Mouse (Mus musculus) liver, postnatal 0 days (tissue): Measurements from ENCODE around the gene Gps1.

Experiments
- CTCF ChIP-seq: sonication (generic); IDR thresholded peaks from 2 replicates; pipeline ENCODE4 v1.5.1; 2016; ENCODE audit warnings: antibody characterized with exemption, low read depth
- EP300 ChIP-seq: IDR thresholded peaks from 2 replicates; pipeline ENCODE4 v1.6.1; 2016; ENCODE audit warnings: antibody characterized with exemption, low read depth, mild to moderate bottlenecking

DNA sequence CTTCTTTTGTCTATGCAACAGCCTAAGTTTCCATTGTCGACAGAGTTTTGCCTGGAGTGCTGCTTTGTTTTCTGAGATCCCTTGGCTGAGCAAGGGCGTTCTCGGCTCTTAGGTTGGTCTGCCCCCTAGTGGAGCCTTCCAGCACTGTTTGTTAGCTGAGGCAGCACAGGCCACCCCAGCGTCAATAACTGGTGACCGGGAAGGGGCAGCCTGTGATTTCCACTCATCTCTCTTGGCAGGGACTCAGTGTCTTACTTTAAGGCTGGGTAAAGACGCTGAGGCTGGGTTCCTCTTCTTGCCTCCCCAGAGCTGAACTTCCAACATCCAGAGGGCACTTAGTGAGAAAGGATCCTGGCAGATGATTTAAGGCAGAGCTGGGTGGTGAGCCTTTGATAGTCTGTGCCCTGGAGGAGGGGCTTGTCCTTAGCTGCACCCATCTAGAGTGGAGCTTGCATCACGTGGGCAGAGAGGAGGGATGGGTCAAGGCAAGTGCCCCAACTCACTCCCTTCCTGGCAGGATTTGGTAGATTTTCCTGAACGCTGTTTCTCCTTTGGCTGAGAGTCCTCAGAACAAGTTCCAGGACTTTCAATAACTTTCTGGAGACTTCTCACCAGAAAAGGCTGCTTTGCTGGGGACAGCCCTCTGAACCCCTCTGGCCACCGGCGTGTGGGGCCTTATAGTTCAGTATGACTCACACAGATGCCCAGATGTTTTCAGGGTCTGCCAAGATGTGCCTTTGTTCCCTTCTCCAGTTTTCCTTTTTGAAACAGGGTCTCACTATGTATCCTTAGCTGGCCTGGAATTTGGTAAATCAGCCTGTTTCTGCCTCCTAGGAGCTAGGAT, 16.2 kb downstream of the Gps1 start:
- TF ChIP-seq CTCF: peak; percentile 94
- TF ChIP-seq EP300: no peak
